Mouse (Mus musculus) left cerebral cortex, adult 11 months (tissue): Measurements from ENCODE around the gene Uvrag.

ENCODE experiments used
- DNase-seq: peaks from one replicate; pipeline ENCODE4 v3.0.0; 2022; ENCODE audit warnings: low spot score

The Uvrag gene

GRCm38 (mm10) chr7:98879176-98879575 lies 261.8 kb downstream of the Uvrag start:
- no peak for DNase-seq

GRCm38 (mm10) chr7:98876119-98876518 lies 264.8 kb downstream of the Uvrag start:
- DNase-seq = no peak

GRCm38 (mm10) chr7:98875390-98875990 lies 265.5 kb downstream of the Uvrag start:
- no peak for DNase-seq

GRCm38 (mm10) chr7:98874411-98874951 lies 266.5 kb downstream of the Uvrag start:
- DNase-seq = no peak

- DNase-seq = no peak
Measured at GRCm38 (mm10) chr7:98873316-98873715, 267.6 kb downstream of the Uvrag start.

GRCm38 (mm10) chr7:98871882-98872281 lies 269.1 kb downstream of the Uvrag start:
- no peak for DNase-seq

GRCm38 (mm10) chr7:98870791-98871190 lies 270.1 kb downstream of the Uvrag start:
- DNase-seq = no peak

- DNase-seq = no peak
Measured at GRCm38 (mm10) chr7:98869070-98869469, 271.9 kb downstream of the Uvrag start.

GRCm38 (mm10) chr7:98867794-98868150 lies 273.2 kb downstream of the Uvrag start:
- no peak for DNase-seq

GRCm38 (mm10) chr7:98867053-98867793 lies 273.7 kb downstream of the Uvrag start:
- no peak for DNase-seq

- no peak for DNase-seq
Measured at GRCm38 (mm10) chr7:98863969-98864718, 276.8 kb downstream of the Uvrag start.

GRCm38 (mm10) chr7:98862994-98863393 lies 277.9 kb downstream of the Uvrag start:
- no peak for DNase-seq

- no peak for DNase-seq
Measured at GRCm38 (mm10) chr7:98861002-98861401, 279.9 kb downstream of the Uvrag start.

GRCm38 (mm10) chr7:98857094-98857493 lies 283.8 kb downstream of the Uvrag start:
- no peak for DNase-seq

- no peak for DNase-seq
Measured at GRCm38 (mm10) chr7:98856128-98856527, 284.8 kb downstream of the Uvrag start.

- no peak for DNase-seq
Measured at GRCm38 (mm10) chr7:98855388-98855787, 285.6 kb downstream of the Uvrag start.

- DNase-seq = no peak
Measured at GRCm38 (mm10) chr7:98853806-98854205, 287.1 kb downstream of the Uvrag start.

GRCm38 (mm10) chr7:98852950-98853650 lies 287.8 kb downstream of the Uvrag start:
- DNase-seq = no peak

GRCm38 (mm10) chr7:98851220-98851619 lies 289.7 kb downstream of the Uvrag start:
- no peak for DNase-seq

GRCm38 (mm10) chr7:98850388-98850787 lies 290.6 kb downstream of the Uvrag start:
- DNase-seq = no peak

- no peak for DNase-seq
Measured at GRCm38 (mm10) chr7:98848899-98849640, 291.9 kb downstream of the Uvrag start.
